Mouse (Mus musculus) embryonic fibroblast, embryonic 13.5 days (primary cell): ENCODE measurements around the gene Gm12845.

Experiments used
- CTCF ChIP-seq: IDR thresholded peaks from 2 replicates; pipeline ENCODE4 v1.5.1; 2011; ENCODE audit warnings: mild to moderate bottlenecking, control low read depth, low read length, moderate library complexity, borderline replicate concordance; ENCODE audit not compliant: insufficient read depth
- POLR2A ChIP-seq: IDR thresholded peaks from 2 replicates; pipeline ENCODE4 v1.6.1; 2011; ENCODE audit warnings: low read depth, mild to moderate bottlenecking, control low read depth, low read length, moderate library complexity

DNA sequence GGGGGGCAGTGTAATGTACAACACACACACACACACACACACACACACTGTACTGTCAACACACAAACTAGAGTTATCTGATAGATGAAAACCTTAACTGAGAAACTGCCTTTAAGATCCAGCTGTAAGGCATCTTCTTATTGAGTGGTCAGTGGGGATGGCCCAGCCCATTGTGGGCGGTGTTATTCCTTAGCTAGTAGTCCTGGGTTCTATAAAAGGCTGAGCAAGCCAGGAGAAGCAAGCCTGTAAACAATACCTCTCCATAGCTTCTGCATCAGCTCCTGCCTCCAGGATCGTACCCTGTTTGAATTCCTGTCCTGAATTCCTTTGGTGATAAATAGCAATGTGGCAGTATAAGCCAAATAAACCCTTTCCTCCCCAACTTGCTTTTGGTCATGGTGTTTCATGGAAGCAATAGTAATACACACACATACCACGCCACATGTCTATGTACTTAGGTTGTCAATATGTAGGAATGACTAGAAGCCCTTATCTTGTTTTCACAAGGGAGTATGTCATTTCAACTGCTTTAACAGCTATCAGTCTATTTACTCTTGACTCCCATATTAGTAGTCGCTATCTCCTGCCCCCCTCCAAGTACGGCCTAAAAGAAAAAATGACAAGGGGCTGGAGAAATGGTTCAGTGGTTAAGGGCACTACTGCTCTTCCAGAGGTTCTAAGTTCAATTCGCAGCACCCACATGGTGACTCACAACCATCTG, 41.0 kb upstream of the Gm12845 start:
- no peak for TF ChIP-seq CTCF
- no peak for TF ChIP-seq POLR2A
